Mouse (Mus musculus) liver, adult 2 months (tissue): ENCODE measurements around the gene Nynrin.
A peak's percentile ranks its signal among the peaks of the same experiment; 100 is the strongest.

Source experiments
- CTCF ChIP-seq: fragments of 200-500 bp; IDR thresholded peaks from 2 replicates; pipeline ENCODE4 v1.5.1; 2011; ENCODE audit warnings: low read depth, low read length, control low read depth
- POLR2A ChIP-seq: fragments of 200-500 bp; IDR thresholded peaks from 2 replicates; pipeline ENCODE4 v1.6.1; 2011; ENCODE audit warnings: low read length, control low read depth; ENCODE audit not compliant: insufficient read depth; ENCODE audit errors: extremely low read depth

DNA sequence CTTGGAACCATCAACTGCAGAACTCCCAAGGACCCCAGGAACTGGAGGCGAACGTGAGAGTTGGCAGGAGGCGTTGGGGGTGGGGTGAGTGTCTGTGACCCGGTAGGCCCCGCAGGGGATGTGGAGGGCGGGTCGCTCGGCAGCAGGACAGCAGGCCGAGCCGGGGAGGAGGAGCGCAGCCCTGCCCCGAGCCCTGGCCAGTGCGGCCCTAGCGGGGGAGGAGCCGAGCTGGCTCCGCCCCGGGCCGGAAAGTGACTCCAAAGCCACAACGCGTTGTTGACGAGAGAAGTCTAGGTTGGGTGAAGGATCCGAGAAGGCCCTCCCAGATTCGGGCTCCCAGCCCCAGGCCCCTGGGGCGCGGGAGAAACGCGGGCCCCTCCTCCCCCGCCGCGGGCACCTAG lies 30.9 kb downstream of the Nynrin start, which contains the start of gene Khnyn:
- TF ChIP-seq CTCF (no peak), POLR2A (peak; percentile 94)
